Mouse (Mus musculus) cortical plate, adult 2 months (tissue): Measurements from ENCODE around the gene Gpr33.

Source experiments
- CTCF ChIP-seq: fragments of 200-500 bp; IDR thresholded peaks from 2 replicates; pipeline ENCODE4 v1.5.1; 2011; ENCODE audit warnings: mild to moderate bottlenecking, control low read depth, low read length; ENCODE audit not compliant: insufficient read depth; ENCODE audit errors: extremely low read depth
- POLR2A ChIP-seq: fragments of 200-500 bp; IDR thresholded peaks from 2 replicates; pipeline ENCODE4 v1.6.1; 2011; ENCODE audit warnings: mild to moderate bottlenecking, low read length, control low read depth; ENCODE audit not compliant: insufficient read depth; ENCODE audit errors: extremely low read depth

DNA sequence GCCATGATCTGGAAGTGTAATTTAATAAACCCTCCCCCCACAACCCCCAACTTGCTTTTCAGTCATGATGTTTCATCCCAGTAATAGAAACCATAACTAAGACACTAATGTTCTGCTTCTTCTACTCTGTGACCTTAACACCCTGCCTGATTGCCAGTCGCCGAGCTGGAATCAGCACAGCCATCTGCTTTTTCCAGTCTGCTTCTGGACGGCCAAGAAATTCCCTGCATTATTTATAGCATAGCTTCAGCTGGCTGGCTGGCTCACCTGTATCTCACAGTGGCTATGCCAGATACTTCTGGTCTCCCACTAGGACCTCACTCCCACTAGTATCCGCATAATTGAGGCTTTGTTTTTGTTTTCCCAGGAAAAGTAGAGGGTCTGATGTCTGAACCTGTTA, 42.0 kb downstream of the Gpr33 start:
- TF ChIP-seq POLR2A (no peak), CTCF (no peak)
